Mouse (Mus musculus): Measurements from ENCODE around the gene Glrx5.

DNA sequence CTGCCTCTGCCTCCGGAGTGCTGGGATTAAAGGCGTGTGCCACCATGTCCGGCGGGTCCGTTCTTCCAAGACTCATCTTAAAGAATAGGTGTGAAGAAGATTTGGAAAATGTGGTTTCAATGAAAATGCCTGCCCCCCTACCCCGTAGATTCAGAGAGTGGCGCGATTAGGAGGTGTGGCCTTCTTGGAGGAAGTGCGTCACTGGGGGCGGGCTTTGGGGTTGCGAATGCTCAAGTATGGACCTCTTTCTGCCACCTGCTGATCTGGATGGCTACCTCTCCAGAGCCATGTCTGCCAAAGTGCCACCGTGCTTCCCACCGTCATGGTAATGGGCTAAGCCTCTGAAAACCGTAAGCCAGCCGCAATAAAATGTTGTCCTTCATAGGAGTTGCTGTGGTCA, 21.6 kb downstream of the Glrx5 start:
- TF ChIP-seq BHLHE40 (IDR thresholded peaks at IDR 0.05; ENCODE audit: borderline replicate concordance, low read depth, low read length) (no peak), CTCF (IDR thresholded peaks at IDR 0.05 in 2 of 3, conservative IDR thresholded peaks at IDR 0.05 in 1 of 3; ENCODE audit: control insufficient read depth in 1 of 3, insufficient read depth in 1 of 3, low read depth in 2 of 3, low read length in 3 of 3, poor library complexity in 1 of 3, severe bottlenecking in 1 of 3) (no peak), EP300 (IDR thresholded peaks at IDR 0.05; ENCODE audit: low read depth in 1 of 2, low read length in 2 of 2) (no peak)
